Mouse (Mus musculus) erythroblast, embryonic 14.5 days (primary cell): ENCODE measurements at regions not wholly inside any gene's neighbourhood (a gene's known extent, or its start where the extent isn't known, plus 50 kb on each side); places are given as distances from the start of the nearest gene placed in this dataset.

Experiments used
- H3K27me3 ChIP-seq: 2 replicates; pipeline ENCODE4 v1.6.1; 2012; ENCODE audit warnings: inconsistent platforms; ENCODE audit not compliant: control insufficient read depth
- H3K36me3 ChIP-seq: 2 replicates; pipeline ENCODE4 v1.6.1; 2012; ENCODE audit warnings: mild to moderate bottlenecking, inconsistent platforms; ENCODE audit not compliant: control insufficient read depth
- H3K4me1 ChIP-seq: 2 replicates; pipeline ENCODE4 v1.6.1; 2012; ENCODE audit warnings: inconsistent platforms; ENCODE audit not compliant: control insufficient read depth
- H3K4me3 ChIP-seq: replicated peaks from 2 replicates; pipeline ENCODE3; 2012; ENCODE audit warnings: moderate library complexity, mild to moderate bottlenecking, inconsistent platforms
- H3K9me3 ChIP-seq: 2 replicates; pipeline ENCODE4 v1.6.1; 2012; ENCODE audit warnings: low read length, inconsistent platforms, mixed read lengths; ENCODE audit not compliant: control insufficient read depth
- GATA1 ChIP-seq: IDR thresholded peaks from 2 replicates; pipeline ENCODE4 v1.6.1; 2012; ENCODE audit warnings: low read length, inconsistent platforms, mixed read lengths
- TAL1 ChIP-seq: IDR thresholded peaks from 3 replicates; pipeline ENCODE4 v1.6.1; 2012; ENCODE audit warnings: low read length, inconsistent platforms, mixed read lengths

GRCm38 (mm10) chr2:179291046-179291563 lies 151.1 kb upstream of the Cdh4 start:
- H3K4me3 ChIP-seq, result no peak overlapping the region
- no peaks in the 10 kb centered on the region for H3K36me3 ChIP-seq
- H3K4me1 ChIP-seq, result no peaks in the 10 kb centered on the region
- H3K9me3 ChIP-seq, result peaks cover 79% of the 10 kb centered on the region
- H3K27me3 ChIP-seq, result no peaks in the 10 kb centered on the region
- TF ChIP-seq GATA1 (no peak), TAL1 (no peak)

- Histone ChIP-seq H3K36me3 (no peaks in the 10 kb centered on the region), H3K4me3 (no peak overlapping the region), H3K9me3 (peaks cover 75% of the 10 kb centered on the region), H3K27me3 (no peaks in the 10 kb centered on the region), H3K4me1 (no peaks in the 10 kb centered on the region)
- TF ChIP-seq GATA1 (no peak), TAL1 (no peak)
These were observed 150.3 kb upstream of the Cdh4 start for GRCm38 (mm10) chr2:179291958-179292357.

GRCm38 (mm10) chr2:179292566-179292965 lies 149.7 kb upstream of the Cdh4 start:
- H3K36me3 ChIP-seq, result no peaks in the 10 kb centered on the region
- no peak for TF ChIP-seq TAL1
- no peak for TF ChIP-seq GATA1
- no peaks in the 10 kb centered on the region for H3K4me1 ChIP-seq
- H3K27me3 ChIP-seq, result no peaks in the 10 kb centered on the region
- no peak overlapping the region for H3K4me3 ChIP-seq
- H3K9me3 ChIP-seq, result peaks cover 77% of the 10 kb centered on the region

DNA sequence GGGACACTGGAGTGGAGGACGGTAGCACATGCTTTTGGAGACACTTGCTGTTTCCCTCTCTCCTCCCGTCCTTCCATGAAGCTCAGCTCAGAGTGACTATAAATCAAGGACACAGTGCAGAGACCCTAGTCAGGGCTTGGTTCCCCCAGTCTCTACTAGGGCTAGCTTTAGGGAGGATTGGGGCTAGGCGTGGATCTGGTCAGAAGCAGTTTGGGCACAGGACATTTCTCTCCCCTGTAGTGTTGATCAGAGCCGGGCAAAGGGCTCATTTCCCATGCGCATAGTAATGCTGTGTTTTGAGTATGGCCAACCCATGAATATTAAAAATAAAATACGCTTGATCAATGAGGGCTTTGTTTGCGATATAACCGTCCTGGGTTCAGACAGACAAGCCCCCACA lies 149.1 kb upstream of the Cdh4 start:
- H3K27me3 ChIP-seq, result no peaks in the 10 kb centered on the region
- no peak overlapping the region for H3K4me3 ChIP-seq
- peaks cover 74% of the 10 kb centered on the region for H3K9me3 ChIP-seq
- no peaks in the 10 kb centered on the region for H3K4me1 ChIP-seq
- H3K36me3 ChIP-seq, result no peaks in the 10 kb centered on the region
- TF ChIP-seq GATA1 (no peak), TAL1 (no peak)

DNA sequence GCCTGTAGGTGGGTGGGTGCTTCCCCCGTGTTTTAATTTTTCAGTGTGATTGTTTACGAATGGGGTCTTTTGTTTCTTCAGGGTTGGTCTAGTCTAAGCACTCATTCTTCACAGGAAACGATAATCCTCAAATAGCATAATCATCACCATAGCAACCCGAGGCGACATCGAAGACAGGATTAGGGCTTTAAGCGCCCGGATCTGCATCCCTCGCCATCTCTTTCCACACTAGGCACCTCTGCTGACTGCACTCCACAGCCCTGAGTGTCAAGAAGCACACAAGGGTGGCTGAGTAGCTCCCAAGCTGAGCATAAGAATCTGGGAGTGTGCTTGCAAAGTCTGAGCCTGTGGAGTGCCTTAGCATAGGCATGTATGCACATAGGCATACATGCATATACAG lies 145.2 kb upstream of the Cdh4 start:
- TF ChIP-seq TAL1, result no peak
- no peak for TF ChIP-seq GATA1
- H3K36me3 ChIP-seq, result no peaks in the 10 kb centered on the region
- no peaks in the 10 kb centered on the region for H3K27me3 ChIP-seq
- H3K4me3 ChIP-seq, result no peak overlapping the region
- no peaks in the 10 kb centered on the region for H3K4me1 ChIP-seq
- peaks cover 52% of the 10 kb centered on the region for H3K9me3 ChIP-seq

DNA sequence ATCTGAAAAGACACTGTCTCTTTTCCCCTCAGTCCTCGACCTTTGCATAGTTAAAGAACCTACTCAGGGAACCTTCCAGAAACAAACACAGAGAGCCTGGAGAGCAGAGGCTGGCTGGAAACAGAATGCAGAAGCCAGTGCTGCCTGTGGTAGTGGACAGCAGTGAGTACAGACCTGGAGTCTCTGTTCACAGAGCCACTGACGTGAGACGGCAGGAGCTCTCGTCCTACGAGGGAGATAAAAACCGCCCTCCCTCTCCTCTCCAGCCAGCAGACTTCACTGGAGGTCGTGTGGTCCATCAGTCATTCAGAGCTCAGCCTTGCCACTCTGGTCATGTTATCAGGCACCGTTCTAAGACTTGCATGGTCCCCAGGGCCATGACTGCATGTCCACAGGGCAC lies 138.5 kb upstream of the Cdh4 start:
- no peaks in the 10 kb centered on the region for H3K4me1 ChIP-seq
- no peak overlapping the region for H3K4me3 ChIP-seq
- H3K36me3 ChIP-seq, result no peaks in the 10 kb centered on the region
- TF ChIP-seq TAL1 (no peak), GATA1 (no peak)
- H3K9me3 ChIP-seq, result peaks cover 49% of the 10 kb centered on the region
- no peaks in the 10 kb centered on the region for H3K27me3 ChIP-seq

DNA sequence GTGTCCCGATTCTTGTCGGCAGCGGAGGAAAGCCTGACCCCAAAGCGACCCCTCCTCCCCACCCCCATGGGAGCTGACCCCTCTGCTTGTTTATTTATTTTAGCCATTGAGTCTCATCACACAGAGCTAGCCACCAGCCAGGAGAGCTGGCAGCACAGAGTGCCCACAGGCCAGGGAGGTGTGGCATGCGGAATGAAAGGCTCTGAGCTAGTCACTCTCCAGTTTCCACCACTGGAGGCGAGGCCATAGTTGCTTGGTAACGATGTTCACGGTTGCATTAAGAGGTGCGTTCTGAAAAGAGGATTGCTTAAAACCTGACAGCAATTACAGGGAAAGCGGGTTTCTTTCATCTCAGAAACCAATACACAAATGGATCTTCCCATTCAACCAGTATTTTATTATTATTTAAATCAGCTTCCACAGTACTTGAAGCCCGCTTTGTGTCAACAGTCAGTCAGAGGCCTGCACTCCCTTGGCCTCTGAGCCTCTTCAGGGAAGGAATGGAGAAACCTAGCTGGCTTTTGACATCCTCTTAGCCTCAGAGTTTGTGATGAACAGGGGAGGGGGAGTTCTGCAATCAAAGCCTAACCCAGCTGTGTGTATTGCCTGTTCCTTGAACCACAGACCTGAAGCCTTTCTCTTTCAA lies 134.8 kb upstream of the Cdh4 start:
- no peak overlapping the region for H3K4me3 ChIP-seq
- TF ChIP-seq GATA1, result no peak
- TF ChIP-seq TAL1, result no peak
- no peaks in the 10 kb centered on the region for H3K4me1 ChIP-seq
- H3K9me3 ChIP-seq, result peaks cover 67% of the 10 kb centered on the region
- H3K36me3 ChIP-seq, result no peaks in the 10 kb centered on the region
- H3K27me3 ChIP-seq, result no peaks in the 10 kb centered on the region

DNA sequence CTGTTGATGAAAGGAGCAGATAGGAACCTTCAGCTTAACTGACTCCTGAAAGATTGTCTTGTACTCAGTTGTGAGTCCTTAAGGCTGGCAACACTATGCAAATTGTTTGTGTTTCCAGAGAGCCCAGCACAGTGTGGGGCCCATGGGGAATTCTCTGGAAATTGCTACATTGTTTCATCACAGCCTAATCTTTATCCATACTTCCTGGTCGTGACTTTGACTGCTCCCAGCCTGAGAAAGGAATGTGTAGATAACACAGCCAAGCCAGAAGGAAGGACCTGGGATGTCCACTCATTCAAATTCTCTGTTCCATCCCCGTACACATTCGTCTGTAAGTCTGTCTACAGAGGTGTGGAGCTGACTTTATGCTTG lies 134.3 kb upstream of the Cdh4 start:
- H3K9me3 ChIP-seq, result peaks cover 69% of the 10 kb centered on the region
- TF ChIP-seq TAL1, result no peak
- no peak for TF ChIP-seq GATA1
- H3K27me3 ChIP-seq, result no peaks in the 10 kb centered on the region
- no peaks in the 10 kb centered on the region for H3K4me1 ChIP-seq
- no peaks in the 10 kb centered on the region for H3K36me3 ChIP-seq
- H3K4me3 ChIP-seq, result no peak overlapping the region

- H3K9me3 ChIP-seq, result peaks cover 32% of the 10 kb centered on the region
These were observed 124.2 kb upstream of the Cdh4 start for GRCm38 (mm10) chr2:179318046-179318445.

DNA sequence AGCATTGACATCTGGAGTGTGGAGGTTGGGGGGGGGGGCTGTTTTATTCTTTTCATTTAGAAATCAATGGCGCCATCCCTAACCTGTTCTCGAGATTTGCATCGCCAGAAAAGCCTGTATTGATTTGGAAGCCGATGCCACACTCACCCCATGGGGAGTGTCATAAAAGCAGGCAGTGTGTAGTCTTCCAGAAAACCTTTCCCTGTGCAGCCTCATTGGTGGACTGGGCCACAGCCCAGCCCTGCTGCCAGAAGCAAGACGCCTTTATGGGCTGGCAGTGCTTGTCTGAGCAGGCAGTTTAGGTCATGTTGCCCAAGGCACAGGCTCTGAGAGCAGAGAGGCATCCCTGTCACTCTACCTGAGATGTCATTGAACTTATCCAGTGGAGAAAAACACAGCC lies 117.0 kb upstream of the Cdh4 start:
- H3K9me3 ChIP-seq, result peaks cover 40% of the 10 kb centered on the region
- no peaks in the 10 kb centered on the region for H3K36me3 ChIP-seq
- no peaks in the 10 kb centered on the region for H3K4me1 ChIP-seq
- TF ChIP-seq GATA1 (no peak), TAL1 (no peak)
- H3K4me3 ChIP-seq, result no peak overlapping the region
- H3K27me3 ChIP-seq, result no peaks in the 10 kb centered on the region

More at GRCm38 (mm10) chr2:179318046-179318445, 124.2 kb upstream of the Cdh4 start:
- TF ChIP-seq TAL1 (no peak), GATA1 (no peak)
- Histone ChIP-seq H3K4me1 (no peaks in the 10 kb centered on the region), H3K36me3 (no peaks in the 10 kb centered on the region), H3K4me3 (no peak overlapping the region), H3K27me3 (no peaks in the 10 kb centered on the region)
